Mouse (Mus musculus) liver, embryonic 14.5 days (tissue): ENCODE results near the gene Cstf2. TPM values are rescaled to one million over a fixed set of nuclear protein-coding genes. Genes with fewer than 3 reads are reported as not detected.

Source experiments
- ATAC-seq: fragments of 200-750 bp; cut with Nextera tagmentation; 2 replicates; pipeline ENCODE4 v1.8.0; 2017; ENCODE audit warnings: moderate number of reproducible peaks, mild to moderate bottlenecking, moderate library complexity; ENCODE audit not compliant: insufficient read depth
- DNase-seq, 3 experiments: peaks; one replicate each; pipeline ENCODE4 v3.0.0-alpha.2; 2012 to 2013; ENCODE audit warnings: low read depth in 3 of 3, low spot score in 3 of 3
- H3K27ac ChIP-seq: fragments of 300-500 bp; sonication (generic); 2 replicates; pipeline ENCODE4 v1.5.1; 2014; ENCODE audit warnings: moderate library complexity, mild to moderate bottlenecking, control low read depth, inconsistent platforms
- H3K27me3 ChIP-seq: fragments of 300-500 bp; sonication (generic); 2 replicates; pipeline ENCODE4 v1.6.1; 2014; ENCODE audit warnings: mild to moderate bottlenecking, low read length, moderate library complexity; ENCODE audit not compliant: control insufficient read depth, insufficient read depth
- H3K36me3 ChIP-seq: fragments of 300-500 bp; sonication (generic); replicated peaks from 2 replicates; pipeline ENCODE4 v1.6.1; 2014; ENCODE audit warnings: low read depth; ENCODE audit not compliant: control insufficient read depth, insufficient read depth
- H3K4me1 ChIP-seq, 2 experiments: fragments of 200-500 bp in 1 of 2; fragments of 300-500 bp in 1 of 2; sonication (generic) in 1 of 2; replicated peaks; 2 replicates each; pipeline ENCODE4 v1.6.1; 2012 to 2014; ENCODE audit warnings: antibody characterized with exemption in 1 of 2, inconsistent platforms in 1 of 2, low read length in 1 of 2; ENCODE audit not compliant: control insufficient read depth in 2 of 2, insufficient read depth in 2 of 2
- H3K4me2 ChIP-seq: fragments of 300-500 bp; sonication (generic); 2 replicates; pipeline ENCODE4 v1.6.1; 2014; ENCODE audit warnings: low read depth, mild to moderate bottlenecking, control low read depth, moderate library complexity
- H3K4me3 ChIP-seq, 2 experiments: fragments of 200-500 bp in 1 of 2; fragments of 300-500 bp in 1 of 2; sonication (generic) in 1 of 2; 2 replicates each; pipeline ENCODE4 v1.5.1; 2012 to 2014; ENCODE audit warnings: low read depth in 2 of 2, low read length in 2 of 2, mild to moderate bottlenecking in 2 of 2, control low read depth in 1 of 2, inconsistent platforms in 1 of 2, moderate library complexity in 1 of 2; ENCODE audit not compliant: insufficient read depth in 1 of 2
- H3K9ac ChIP-seq: fragments of 300-500 bp; sonication (generic); replicated peaks from 2 replicates; pipeline ENCODE4 v1.6.1; 2014; ENCODE audit warnings: mild to moderate bottlenecking, control low read depth, moderate library complexity
- H3K9me3 ChIP-seq: fragments of 300-500 bp; sonication (generic); 2 replicates; pipeline ENCODE4 v1.6.1; 2016; ENCODE audit warnings: low read length, mixed read lengths; ENCODE audit not compliant: control insufficient read depth
- CTCF ChIP-seq: IDR thresholded peaks from 2 replicates; pipeline ENCODE4 v1.5.1; 2016; ENCODE audit warnings: antibody characterized with exemption, low read depth, control low read depth
- EP300 ChIP-seq: IDR thresholded peaks from 2 replicates; pipeline ENCODE4 v1.6.1; 2016; ENCODE audit warnings: antibody characterized with exemption, low read depth
- WGBS: fragments of 180-500 bp; shearing (Covaris S2); extraction: QIAGEN DNeasy Blood & Tissue Kit; methylation state at CpG from one replicate; pipeline ENCODE4 v1.1.7; 2014; ENCODE audit not compliant: insufficient replicate concordance; 5-methylcytosine and 5-hydroxymethylcytosine counted together
- polyA plus RNA-seq, 2 experiments: library from polyadenylated mRNA; depleted of rRNA in 1 of 2; stranded (reverse) in 1 of 2; unstranded in 1 of 2; fragments of >200 nt; fragmentation: Nextera tagmentation in 1 of 2; extraction: Ambion mirVana in 1 of 2; gene quantifications; 2 replicates each; pipeline versions ENCODE4 v1.2.1 to v1.2.3; 2012 to 2014

The Cstf2 gene
- polyA plus RNA-seq, 2 experiments, result 12.6 to 23.5 TPM

- H3K36me3 ChIP-seq, result no peaks in the 10 kb centered on the region; the same call in none of the 2 replicates
- WGBS, result 68% methylated on average over 14 of the region's 14 CpGs
- no peak overlapping the region for H3K9ac ChIP-seq
- no peaks in the 10 kb centered on the region for H3K4me1 ChIP-seq
- peak overlapping the region; percentile 33 to 68; a peak in 1 of 4 replicates for H3K4me3 ChIP-seq
- no peak for DNase-seq
- no peaks in the 10 kb centered on the region for H3K9me3 ChIP-seq
- ATAC-seq, result peak; percentile 1; the same call in 1 of the 2 replicates
- no peaks in the 10 kb centered on the region for H3K27me3 ChIP-seq
- TF ChIP-seq EP300 (no peak), CTCF (no peak)
- peak overlapping the region; percentile 31 for H3K4me2 ChIP-seq
- no peak overlapping the region for H3K27ac ChIP-seq
These were observed 729 bp upstream of the Cstf2 start for GRCm38 (mm10) chrX:134058040-134058875.

GRCm38 (mm10) chrX:134059764-134060163, 777 bp downstream of the Cstf2 start:
- DNase-seq (peak in 2 of 3 experiments; percentile 3 to 4), ATAC-seq (no peak; the same call in 1 of the 2 replicates)
- Histone ChIP-seq H3K36me3 (no peaks in the 10 kb centered on the region; the same call in none of the 2 replicates), H3K9me3 (no peaks in the 10 kb centered on the region), H3K27ac (peak overlapping the region; percentile 4; the same call in 1 of the 2 replicates), H3K4me1 (no peaks in the 10 kb centered on the region), H3K4me2 (peak overlapping the region; percentile 65), H3K4me3 (peak overlapping the region; percentile 61 to 68), H3K27me3 (no peaks in the 10 kb centered on the region), H3K9ac (peak overlapping the region; percentile 77)
- TF ChIP-seq EP300 (no peak), CTCF (no peak)
- WGBS, result 10% methylated on average over 10 of the region's 10 CpGs

- no peak overlapping the region for H3K27ac ChIP-seq
- DNase-seq, result no peak
- no peak overlapping the region for H3K9ac ChIP-seq
- H3K36me3 ChIP-seq, result no peaks in the 10 kb centered on the region; the same call in 1 of the 2 replicates
- H3K4me3 ChIP-seq, result no peak overlapping the region
- no peak for ATAC-seq
- H3K27me3 ChIP-seq, result no peaks in the 10 kb centered on the region
- TF ChIP-seq EP300 (no peak), CTCF (no peak)
- no peak overlapping the region for H3K4me2 ChIP-seq
- H3K4me1 ChIP-seq, result no peaks in the 10 kb centered on the region
- WGBS, result 73% methylated on average over 1 of the region's 1 CpGs
- H3K9me3 ChIP-seq, result no peaks in the 10 kb centered on the region
These were observed 26.5 kb downstream of the Cstf2 start for GRCm38 (mm10) chrX:134085453-134085852.

GRCm38 (mm10) chrX:134102641-134103040, 43.7 kb downstream of the Cstf2 start:
- no peak for DNase-seq
- Histone ChIP-seq H3K4me3 (no peak overlapping the region), H3K36me3 (no peaks in the 10 kb centered on the region), H3K4me1 (no peaks in the 10 kb centered on the region), H3K9me3 (no peaks in the 10 kb centered on the region), H3K27ac (no peak overlapping the region), H3K27me3 (no peaks in the 10 kb centered on the region), H3K9ac (no peak overlapping the region), H3K4me2 (no peak overlapping the region)
- TF ChIP-seq EP300, result no peak
- TF ChIP-seq CTCF, result no peak
- ATAC-seq, result no peak
- 36% methylated on average over 2 of the region's 2 CpGs for WGBS

- TF ChIP-seq CTCF (no peak), EP300 (no peak)
- Histone ChIP-seq H3K9ac (no peak overlapping the region), H3K36me3 (no peaks in the 10 kb centered on the region), H3K4me3 (no peak overlapping the region), H3K27ac (no peak overlapping the region), H3K9me3 (no peaks in the 10 kb centered on the region), H3K27me3 (no peaks in the 10 kb centered on the region; the same call in 1 of the 2 replicates), H3K4me2 (no peak overlapping the region), H3K4me1 (no peaks in the 10 kb centered on the region)
- ATAC-seq (no peak), DNase-seq (no peak)
- WGBS, result 31% methylated on average over 3 of the region's 3 CpGs
These were observed 52.8 kb downstream of the Cstf2 start for GRCm38 (mm10) chrX:134111767-134112166.
